7 mouse cellular contexts compared by ENCODE assay signal in the genomic region with DNA sequence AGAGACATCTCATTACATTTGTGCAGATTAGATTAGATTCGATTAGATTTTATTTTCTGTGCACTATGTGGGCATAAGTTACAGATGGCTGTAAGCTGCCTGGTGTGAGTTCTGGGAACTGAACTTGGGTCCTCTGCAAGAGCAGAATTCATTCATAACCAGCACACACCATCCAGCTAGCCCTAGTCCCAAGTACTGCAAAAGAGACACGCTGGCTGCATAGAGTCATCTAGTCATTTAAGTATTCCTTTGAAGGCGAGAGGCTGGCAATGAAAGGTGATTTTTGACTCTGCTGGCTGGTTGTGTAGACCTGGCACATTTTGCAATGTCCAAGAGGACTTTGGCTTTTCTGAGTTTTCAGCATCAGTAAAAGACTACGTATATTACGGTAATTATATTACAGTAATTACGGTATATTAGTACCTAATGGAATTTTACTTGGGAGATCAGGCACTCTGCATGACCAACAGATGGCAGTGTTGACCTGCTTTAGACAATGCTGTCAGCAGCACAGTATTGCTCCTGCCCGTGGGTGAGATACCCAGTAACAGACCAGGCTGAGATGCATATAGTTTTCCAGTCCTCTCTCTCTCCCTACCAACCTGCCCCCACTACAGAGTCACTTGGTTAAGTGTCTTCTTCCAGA.
DNase-seq lines count a peak whose midpoint lies in the region; ATAC-seq and TF ChIP-seq lines count a peak whose summit lies in the region.

No protein-coding gene starts in this region.

- intact Hi-C loops in left cerebral cortex, adult 2 months (cut with DNase I): loop anchor here (2.0 to 10.0 kb wide), 4 partner anchors 268 to 501 kb away; no protein-coding TSS in a partner anchor

- peak; percentile 94 for ATAC-seq in common myeloid progenitor, adult 5-6 weeks (replicated peaks; ENCODE audit: low read depth, poor library complexity, severe bottlenecking)
- ATAC-seq in inflammation-experienced regulatory T-cells, adult 6 months: peak; percentile 58

- peak; percentile 87 for DNase-seq in adipocyte (ENCODE audit: low spot score)
- peak; percentile 83 for DNase-seq in gastrocnemius, adult 18-20 months (ENCODE audit: low spot score)
- peak; percentile 60 to 66 for DNase-seq in left cerebral cortex, adult 2 months (ENCODE audit: extremely low spot score in 1 of 2, low spot score in 2 of 2)
- peak; percentile 56 to 75 for DNase-seq in lung, postnatal 4 days
- DNase-seq in right cerebral cortex, postnatal 36 days (ENCODE audit: low spot score in 2 of 2): peak; percentile 40 to 45

- H3K4me3 ChIP-seq in left cerebral cortex, adult 2 months: no peak overlapping the region

- H3K27ac ChIP-seq in left cerebral cortex, adult 2 months: no peak overlapping the region

- peak; percentile 88 for TF ChIP-seq CTCF in left cerebral cortex, adult 2 months (IDR thresholded peaks at IDR 0.05)
